Mouse (Mus musculus): ENCODE results near the gene Cxcl14.
A peak's percentile ranks its signal among the peaks of the same experiment; 100 is the strongest.

Gene Cxcl14

GRCm38 (mm10) chr13:56295943-56296658 lies at the start of gene Cxcl14:
TSS of gene Cxcl14 (minus strand) at chr13:56296551.
- peak; percentile 7 to 9 for DNase-seq

- no peak for DNase-seq
Observed at GRCm38 (mm10) chr13:56344355-56344754, 48.0 kb upstream of the Cxcl14 start.

- no peak for DNase-seq
Observed at GRCm38 (mm10) chr13:56342491-56342890, 46.1 kb upstream of the Cxcl14 start.

- no peak for DNase-seq
Observed at GRCm38 (mm10) chr13:56340513-56340912, 44.2 kb upstream of the Cxcl14 start.

GRCm38 (mm10) chr13:56339816-56340215 lies 43.5 kb upstream of the Cxcl14 start:
- DNase-seq: no peak

GRCm38 (mm10) chr13:56336982-56337381 lies 40.6 kb upstream of the Cxcl14 start:
- DNase-seq: no peak

GRCm38 (mm10) chr13:56334802-56335690 lies 38.7 kb upstream of the Cxcl14 start:
- no peak for DNase-seq

GRCm38 (mm10) chr13:56334236-56334635 lies 37.9 kb upstream of the Cxcl14 start:
- DNase-seq: no peak

- DNase-seq: no peak
Observed at GRCm38 (mm10) chr13:56332356-56332755, 36.0 kb upstream of the Cxcl14 start.

- DNase-seq: no peak
Observed at GRCm38 (mm10) chr13:56330603-56331455, 34.5 kb upstream of the Cxcl14 start.

GRCm38 (mm10) chr13:56329769-56330168 lies 33.4 kb upstream of the Cxcl14 start:
- DNase-seq: no peak

GRCm38 (mm10) chr13:56329165-56329564 lies 32.8 kb upstream of the Cxcl14 start:
- no peak for DNase-seq

GRCm38 (mm10) chr13:56327779-56328178 lies 31.4 kb upstream of the Cxcl14 start:
- no peak for DNase-seq

GRCm38 (mm10) chr13:56321635-56322034 lies 25.3 kb upstream of the Cxcl14 start:
- DNase-seq: no peak

- no peak for DNase-seq
Observed at GRCm38 (mm10) chr13:56316930-56317329, 20.6 kb upstream of the Cxcl14 start.

- peak in 1 of 2 experiments; percentile 2 for DNase-seq
Observed at GRCm38 (mm10) chr13:56315201-56315600, 18.9 kb upstream of the Cxcl14 start.

GRCm38 (mm10) chr13:56305058-56305457 lies 8.7 kb upstream of the Cxcl14 start:
- DNase-seq: no peak

GRCm38 (mm10) chr13:56304453-56304852 lies 8.1 kb upstream of the Cxcl14 start:
- DNase-seq: no peak

- no peak for DNase-seq
Observed at GRCm38 (mm10) chr13:56299336-56299735, 3.0 kb upstream of the Cxcl14 start.

- no peak for DNase-seq
Observed at GRCm38 (mm10) chr13:56296659-56297020, 289 bp upstream of the Cxcl14 start.

- no peak for DNase-seq
Observed at GRCm38 (mm10) chr13:56295586-56295942, 787 bp downstream of the Cxcl14 start.

- DNase-seq: peak; percentile 5 to 12
Observed at GRCm38 (mm10) chr13:56294908-56295307, 1.4 kb downstream of the Cxcl14 start.

GRCm38 (mm10) chr13:56289998-56290397 lies 6.4 kb downstream of the Cxcl14 start:
- DNase-seq: no peak

All from cerebellum, adult 18-20 months (tissue).